Mouse (Mus musculus): Measurements from ENCODE around the gene Vnn3.

DNA sequence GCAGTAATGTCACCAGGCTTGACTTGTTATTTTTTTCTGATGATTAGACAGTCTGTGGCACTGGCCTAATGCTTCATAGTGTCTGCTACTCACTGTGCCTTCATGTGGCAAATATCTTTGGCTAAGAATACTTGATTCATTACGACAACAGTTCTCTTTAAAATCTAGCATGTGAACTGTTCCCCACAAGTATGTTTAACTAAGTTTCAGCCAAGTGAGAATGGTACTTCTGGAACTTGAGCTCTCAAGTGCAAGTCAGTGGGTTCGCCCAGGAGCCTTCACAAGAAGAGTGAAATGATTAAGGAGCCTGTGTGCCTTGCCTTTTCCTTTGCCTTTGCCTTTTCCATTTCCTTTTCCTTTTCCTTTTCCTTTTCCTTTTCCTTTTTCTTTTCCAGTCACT lies 834 bp downstream of the Vnn3 start:
- TF ChIP-seq EP300 (IDR thresholded peaks at IDR 0.05; ENCODE audit: low read depth) = no peak
- no peak for TF ChIP-seq CTCF (IDR thresholded peaks at IDR 0.05; ENCODE audit: low read depth)

Measured in heart, postnatal 0 days (tissue).